Mouse (Mus musculus) granulocyte monocyte progenitor cell, adult 5-6 weeks (primary cell): ENCODE measurements around the gene Rgl1. TPM values are rescaled to one million over a fixed set of nuclear protein-coding genes. Genes with fewer than 3 reads are reported as not detected.

Experiments
- total RNA-seq, 2 experiments: library from RNA; stranded (forward) in 1 of 2; stranded (reverse) in 1 of 2; fragments of 200-712, 200-1000 nt in 1 of 2; fragments of >200 nt in 1 of 2; fragmentation: Nextera tagmentation in 1 of 2; gene quantifications; 2 replicates each; pipeline ENCODE4 v1.2.3; 2014 to 2017

The Rgl1 gene
- total RNA-seq, 2 experiments from 2014 or later: 0.46 to 3.3 TPM

Other genes with a start within 250 kb of the Rgl1 start
- not detected in 2 replicates for gene Apobec4, start 15.8 kb downstream of the Rgl1 start, total RNA-seq (2014; fragmentation: Nextera tagmentation)
- gene Apobec4, start 15.8 kb downstream of the Rgl1 start, total RNA-seq (2017): not detected in 2 replicates
- gene Arpc5, start 191 bp upstream of the Rgl1 start, total RNA-seq (2014; fragmentation: Nextera tagmentation): 175 and 199 TPM in 2 replicates
- 115 and 134 TPM in 2 replicates for gene Arpc5, start 191 bp upstream of the Rgl1 start, total RNA-seq (2017)
- 102 and 121 TPM in 2 replicates for gene Ncf2, start 33.8 kb upstream of the Rgl1 start, total RNA-seq (2014; fragmentation: Nextera tagmentation)
- gene Ncf2, start 33.8 kb upstream of the Rgl1 start, total RNA-seq (2017): 118 and 136 TPM in 2 replicates
- gene Smg7, start 136.3 kb upstream of the Rgl1 start, total RNA-seq (2014; fragmentation: Nextera tagmentation): 62.0 and 100 TPM in 2 replicates
- 26.0 and 31.2 TPM in 2 replicates for gene Smg7, start 136.3 kb upstream of the Rgl1 start, total RNA-seq (2017)
- not detected in 2 replicates for gene Nmnat2, start 188.6 kb upstream of the Rgl1 start, total RNA-seq (2014; fragmentation: Nextera tagmentation)
- not detected in 2 replicates for gene Nmnat2, start 188.6 kb upstream of the Rgl1 start, total RNA-seq (2017)